Mouse (Mus musculus) neural tube, embryonic 11.5 days (tissue): ENCODE data around the gene Vwc2. TPM values are rescaled to one million over a fixed set of nuclear protein-coding genes. Genes with fewer than 3 reads are reported as not detected.
A peak's percentile ranks its signal among the peaks of the same experiment; 100 is the strongest.

Experiments used
- ATAC-seq: fragments of 200-750 bp; cut with Nextera tagmentation; 2 replicates; pipeline ENCODE4 v1.8.0; 2017; ENCODE audit warnings: moderate number of reproducible peaks, mild to moderate bottlenecking, moderate TSS enrichment, moderate library complexity; ENCODE audit not compliant: insufficient read depth, low FRiP score, low TSS enrichment
- DNase-seq: peaks from one replicate; pipeline ENCODE4 v3.0.0-alpha.2; 2015; ENCODE audit warnings: low spot score
- H3K27ac ChIP-seq: fragments of 300-500 bp; sonication (generic); 2 replicates; pipeline ENCODE4 v1.5.1; 2014; ENCODE audit warnings: low read depth, mild to moderate bottlenecking, low read length
- H3K27me3 ChIP-seq: fragments of 300-500 bp; sonication (generic); 2 replicates; pipeline ENCODE4 v1.6.1; 2014; ENCODE audit warnings: mild to moderate bottlenecking, low read length, mixed read lengths; ENCODE audit not compliant: control insufficient read depth, insufficient read depth
- H3K36me3 ChIP-seq: fragments of 300-500 bp; sonication (generic); 2 replicates; pipeline ENCODE4 v1.6.1; 2014; ENCODE audit warnings: mild to moderate bottlenecking, low read length, moderate library complexity, mixed read lengths; ENCODE audit not compliant: control insufficient read depth, insufficient read depth
- H3K4me1 ChIP-seq: fragments of 300-500 bp; sonication (generic); 2 replicates; pipeline ENCODE4 v1.6.1; 2014; ENCODE audit warnings: low read length, mixed read lengths; ENCODE audit not compliant: control insufficient read depth, insufficient read depth
- H3K4me2 ChIP-seq: fragments of 300-500 bp; sonication (generic); 2 replicates; pipeline ENCODE4 v1.6.1; 2014; ENCODE audit warnings: low read depth, mild to moderate bottlenecking, moderate library complexity
- H3K4me3 ChIP-seq: fragments of 300-500 bp; sonication (generic); 2 replicates; pipeline ENCODE4 v1.5.1; 2014; ENCODE audit warnings: low read depth, low read length
- H3K9ac ChIP-seq: fragments of 300-500 bp; sonication (generic); 2 replicates; pipeline ENCODE4 v1.6.1; 2014; ENCODE audit warnings: mild to moderate bottlenecking, low read length
- H3K9me3 ChIP-seq: fragments of 300-500 bp; sonication (generic); 2 replicates; pipeline ENCODE4 v1.6.1; 2016; ENCODE audit warnings: low read length; ENCODE audit not compliant: control insufficient read depth
- WGBS: fragments of 180-500 bp; shearing (Covaris S2); extraction: QIAGEN DNeasy Blood & Tissue Kit; methylation state at CpG from one replicate; pipeline ENCODE4 v1.1.7; 2014; 5-methylcytosine and 5-hydroxymethylcytosine counted together
- polyA plus RNA-seq: library from polyadenylated mRNA; unstranded; fragments of >200 nt; fragmentation: Nextera tagmentation; extraction: Ambion mirVana; gene quantifications from 2 replicates; pipeline ENCODE4 v1.2.1, GENCODE M21; 2014

Gene Vwc2
- 0.58 and 0.61 TPM in 2 replicates for polyA plus RNA-seq

- WGBS: under 1% methylated on average over 28 of the region's 28 CpGs
Observed at GRCm38 (mm10) chr11:11113576-11114233, at the start of gene Vwc2. Vwc2 (plus strand) TSS chr11:11114223.

GRCm38 (mm10) chr11:11088162-11088756 is 25.8 kb upstream of the Vwc2 start:
- Histone ChIP-seq H3K36me3 (no peaks in the 10 kb centered on the region), H3K4me3 (no peak overlapping the region), H3K9ac (no peak overlapping the region), H3K27ac (no peak overlapping the region), H3K4me2 (no peak overlapping the region), H3K4me1 (no peaks in the 10 kb centered on the region), H3K27me3 (no peaks in the 10 kb centered on the region), H3K9me3 (no peaks in the 10 kb centered on the region)
- DNase-seq (peak; percentile 43), ATAC-seq (peak; percentile 94)
- WGBS: 52% methylated on average over 1 of the region's 1 CpGs

More at GRCm38 (mm10) chr11:11113576-11114233, at the start of gene Vwc2:
- Histone ChIP-seq H3K27me3 (peaks cover 42% of the 10 kb centered on the region), H3K4me1 (no peaks in the 10 kb centered on the region), H3K9me3 (no peaks in the 10 kb centered on the region), H3K9ac (peak within 1 kb of the TSS; percentile 22), H3K36me3 (no peaks in the 10 kb centered on the region), H3K27ac (no peak within 1 kb of the TSS), H3K4me2 (peak within 1 kb of the TSS; percentile 96), H3K4me3 (peak within 1 kb of the TSS; percentile 52)
- ATAC-seq (peak; percentile 53), DNase-seq (peak; percentile 65)

- no peak overlapping the region for H3K27ac ChIP-seq
- H3K4me1 ChIP-seq: no peaks in the 10 kb centered on the region
- H3K9me3 ChIP-seq: no peaks in the 10 kb centered on the region
- H3K27me3 ChIP-seq: no peaks in the 10 kb centered on the region
- H3K9ac ChIP-seq: no peak overlapping the region
- H3K4me2 ChIP-seq: no peak overlapping the region
- H3K36me3 ChIP-seq: no peaks in the 10 kb centered on the region
- H3K4me3 ChIP-seq: no peak overlapping the region
- ATAC-seq (no peak), DNase-seq (no peak)
- WGBS: 80% methylated on average over 1 of the region's 1 CpGs
Observed at GRCm38 (mm10) chr11:11097606-11098005, 16.4 kb upstream of the Vwc2 start.

- no peaks in the 10 kb centered on the region for H3K4me1 ChIP-seq
- no peak for DNase-seq
Observed at GRCm38 (mm10) chr11:11098282-11098681, 15.7 kb upstream of the Vwc2 start.

GRCm38 (mm10) chr11:11099011-11099410 is 15.0 kb upstream of the Vwc2 start:
- Histone ChIP-seq H3K4me3 (no peak overlapping the region), H3K4me2 (no peak overlapping the region), H3K9me3 (no peaks in the 10 kb centered on the region), H3K9ac (no peak overlapping the region), H3K4me1 (no peaks in the 10 kb centered on the region), H3K27ac (no peak overlapping the region), H3K36me3 (no peaks in the 10 kb centered on the region), H3K27me3 (no peaks in the 10 kb centered on the region)
- 88% methylated on average over 5 of the region's 5 CpGs for WGBS
- DNase-seq (no peak), ATAC-seq (no peak)

More at GRCm38 (mm10) chr11:11098282-11098681, 15.7 kb upstream of the Vwc2 start:
- H3K4me3 ChIP-seq: no peak overlapping the region
- ATAC-seq: no peak
- no peaks in the 10 kb centered on the region for H3K27me3 ChIP-seq
- H3K9me3 ChIP-seq: no peaks in the 10 kb centered on the region
- WGBS: 66% methylated on average over 4 of the region's 4 CpGs
- no peak overlapping the region for H3K9ac ChIP-seq
- no peak overlapping the region for H3K4me2 ChIP-seq
- no peaks in the 10 kb centered on the region for H3K36me3 ChIP-seq
- no peak overlapping the region for H3K27ac ChIP-seq

- no peaks in the 10 kb centered on the region for H3K36me3 ChIP-seq
- 56% methylated on average over 1 of the region's 1 CpGs for WGBS
- H3K9me3 ChIP-seq: no peaks in the 10 kb centered on the region
- H3K27me3 ChIP-seq: no peaks in the 10 kb centered on the region
- no peak overlapping the region for H3K4me3 ChIP-seq
- no peak for ATAC-seq
- no peak overlapping the region for H3K27ac ChIP-seq
- no peak overlapping the region for H3K4me2 ChIP-seq
- H3K9ac ChIP-seq: no peak overlapping the region
- no peak for DNase-seq
- no peaks in the 10 kb centered on the region for H3K4me1 ChIP-seq
Observed at GRCm38 (mm10) chr11:11102182-11102581, 11.8 kb upstream of the Vwc2 start.

- no peak for ATAC-seq
- no peaks in the 10 kb centered on the region for H3K9me3 ChIP-seq
- DNase-seq: no peak
- no peak overlapping the region for H3K9ac ChIP-seq
- H3K4me2 ChIP-seq: no peak overlapping the region
- H3K27ac ChIP-seq: no peak overlapping the region
- 73% methylated on average over 1 of the region's 1 CpGs for WGBS
- no peaks in the 10 kb centered on the region for H3K36me3 ChIP-seq
- H3K27me3 ChIP-seq: no peaks in the 10 kb centered on the region
- no peaks in the 10 kb centered on the region for H3K4me1 ChIP-seq
- H3K4me3 ChIP-seq: no peak overlapping the region
Observed at GRCm38 (mm10) chr11:11102620-11103019, 11.4 kb upstream of the Vwc2 start.

- H3K4me1 ChIP-seq: no peaks in the 10 kb centered on the region
- no peaks in the 10 kb centered on the region for H3K9me3 ChIP-seq
- peaks cover 6% of the 10 kb centered on the region for H3K27me3 ChIP-seq
- H3K4me3 ChIP-seq: no peak overlapping the region
- no peak for ATAC-seq
- H3K4me2 ChIP-seq: no peak overlapping the region
- no peak overlapping the region for H3K9ac ChIP-seq
- DNase-seq: no peak
- no peak overlapping the region for H3K27ac ChIP-seq
- 74% methylated on average over 3 of the region's 3 CpGs for WGBS
- H3K36me3 ChIP-seq: no peaks in the 10 kb centered on the region
Observed at GRCm38 (mm10) chr11:11108922-11109321, 5.1 kb upstream of the Vwc2 start.
